Mouse (Mus musculus): ENCODE results near the gene Mgat5. TPM values are rescaled to one million over a fixed set of nuclear protein-coding genes. Genes with fewer than 3 reads are reported as not detected.

Gene Mgat5
- polyA plus RNA-seq, 1 experiment from 2014 or later, result 5.5 TPM

DNA sequence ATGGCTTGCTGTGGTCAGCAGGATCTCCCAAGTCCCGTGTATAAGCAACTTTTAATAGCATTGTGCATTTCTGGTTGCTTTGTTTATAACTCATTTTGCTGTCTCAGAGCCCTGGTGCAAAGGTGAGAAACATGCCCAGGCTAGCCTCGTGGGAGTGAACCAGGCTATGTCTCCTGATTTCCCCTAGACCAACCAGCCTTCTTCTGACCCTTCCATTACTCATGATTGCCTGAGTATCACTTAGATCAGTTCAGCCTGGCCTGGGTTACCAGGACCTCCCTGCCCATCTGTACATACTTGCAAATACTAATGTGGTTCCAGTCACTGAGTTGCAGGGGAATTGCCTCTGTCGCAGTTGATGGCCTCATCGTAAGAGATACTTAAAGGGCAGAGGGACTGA, 14.8 kb downstream of the Mgat5 start:
- no peak for DNase-seq (ENCODE audit: extremely low spot score, low spot score)
- WGBS, result 89% methylated on average over 4 of the region's 4 CpGs
- no peak overlapping the region for H3K27ac ChIP-seq
- 0 out of 2 replicates have a peak, but pooled peaks cover 3% of the 10 kb centered on the region for H3K36me3 ChIP-seq (replicated peaks)
- no peak overlapping the region for H3K4me3 ChIP-seq
- H3K27me3 ChIP-seq (ENCODE audit: poor library complexity, severe bottlenecking), result no peaks in the 10 kb centered on the region
- H3K9me3 ChIP-seq, result peaks cover 3% of the 10 kb centered on the region; the same call in 1 of the 2 replicates
- H3K4me1 ChIP-seq, result peaks cover 21% of the 10 kb centered on the region

DNA sequence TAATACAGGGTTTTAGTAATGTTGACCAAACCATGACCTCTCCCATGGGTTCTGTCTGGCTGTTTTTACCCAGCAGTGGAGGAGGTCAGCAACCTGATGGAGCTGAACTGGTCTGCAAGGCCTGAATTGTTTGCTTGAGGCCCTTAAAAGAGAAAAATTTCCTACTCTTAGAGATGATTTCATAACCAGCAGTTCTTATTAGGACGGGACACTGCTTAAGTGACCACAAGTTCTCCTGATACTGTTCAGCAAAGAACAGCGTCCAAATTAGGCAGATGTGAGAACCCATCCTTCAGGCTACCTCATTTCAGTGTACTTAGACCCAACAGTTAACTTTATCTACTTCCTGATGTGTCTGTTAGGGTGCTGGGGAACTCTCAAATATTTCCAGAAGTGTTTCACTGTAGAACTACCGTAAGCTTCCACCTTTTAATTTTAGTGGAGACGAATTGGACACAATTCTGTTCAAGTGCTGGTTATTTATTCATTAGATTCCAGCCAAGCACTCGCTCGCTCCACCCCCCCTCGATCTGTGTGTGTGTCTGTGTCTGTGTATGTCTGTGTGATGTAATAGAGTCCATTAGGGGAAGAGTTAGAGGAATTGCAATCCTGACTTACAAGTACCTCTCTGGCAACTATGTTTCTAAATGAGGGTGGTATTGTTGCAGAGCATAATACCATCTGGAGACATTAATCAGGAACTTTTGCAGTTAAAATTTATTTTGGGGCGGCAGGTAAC, 17.4 kb downstream of the Mgat5 start:
- no peak for DNase-seq (ENCODE audit: extremely low spot score, low spot score)
- H3K4me1 ChIP-seq, result peaks cover 10% of the 10 kb centered on the region

DNA sequence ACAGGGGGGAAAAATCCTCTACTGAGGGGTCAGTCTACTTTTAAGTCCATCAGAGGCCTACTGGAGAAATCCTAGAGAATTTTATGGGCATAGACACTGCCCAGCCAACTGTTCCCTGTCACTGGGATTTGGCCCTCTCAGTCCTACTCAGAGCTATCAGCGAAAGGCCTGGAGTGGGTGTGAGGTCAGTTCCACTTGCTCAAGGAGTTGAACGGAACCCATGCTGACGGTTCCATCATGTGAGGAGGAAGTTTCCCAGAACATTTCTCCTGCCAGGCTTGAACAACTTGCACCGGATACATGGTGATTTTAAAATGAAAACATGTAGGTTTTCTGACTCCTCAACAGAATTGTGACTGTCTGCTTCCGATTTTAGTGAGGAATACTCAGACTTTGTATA, 20.2 kb downstream of the Mgat5 start:
- 92% methylated on average over 5 of the region's 5 CpGs for WGBS
- Histone ChIP-seq H3K27ac (no peak overlapping the region), H3K9me3 (peaks cover 3% of the 10 kb centered on the region; the same call in 1 of the 2 replicates), H3K27me3 (ENCODE audit: poor library complexity, severe bottlenecking) (no peaks in the 10 kb centered on the region), H3K36me3 (replicated peaks) (0 out of 2 replicates have a peak, but pooled peaks cover 3% of the 10 kb centered on the region), H3K4me1 (no peaks in the 10 kb centered on the region; the same call in 1 of the 2 replicates), H3K4me3 (no peak overlapping the region)
- no peak for DNase-seq (ENCODE audit: extremely low spot score, low spot score)

More for the DNA sequence above, 17.4 kb downstream of the Mgat5 start:
- H3K27me3 ChIP-seq (ENCODE audit: poor library complexity, severe bottlenecking), result no peaks in the 10 kb centered on the region
- H3K4me3 ChIP-seq, result no peak overlapping the region
- no peak overlapping the region for H3K27ac ChIP-seq
- H3K36me3 ChIP-seq (replicated peaks), result 0 out of 2 replicates have a peak, but pooled peaks cover 3% of the 10 kb centered on the region
- peaks cover 3% of the 10 kb centered on the region; the same call in 1 of the 2 replicates for H3K9me3 ChIP-seq
- WGBS, result 95% methylated on average over 8 of the region's 8 CpGs

DNA sequence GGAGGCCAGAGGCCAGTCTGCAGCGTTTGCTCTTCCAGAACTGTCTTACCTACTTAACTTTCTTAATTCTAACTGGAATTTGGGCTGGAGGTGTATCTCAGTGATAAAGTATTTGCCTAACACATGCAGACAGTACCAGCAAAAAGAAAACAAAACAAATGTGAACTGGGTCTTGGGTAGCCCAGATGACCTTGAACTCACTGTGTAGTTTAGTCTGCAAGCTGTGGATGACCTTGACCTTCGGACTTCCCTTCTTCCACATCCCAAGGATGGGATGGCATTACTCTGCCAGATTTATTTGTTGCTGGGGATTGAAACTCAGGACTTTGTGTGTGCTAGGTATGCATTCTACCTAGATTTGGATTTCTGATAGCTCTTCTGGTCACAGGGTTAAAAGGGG, 24.2 kb downstream of the Mgat5 start:
- Histone ChIP-seq H3K4me3 (no peak overlapping the region), H3K27me3 (ENCODE audit: poor library complexity, severe bottlenecking) (no peaks in the 10 kb centered on the region), H3K36me3 (replicated peaks) (no peaks in the 10 kb centered on the region), H3K27ac (no peak overlapping the region), H3K4me1 (peaks cover 20% of the 10 kb centered on the region), H3K9me3 (no peaks in the 10 kb centered on the region)
- WGBS, result 94% methylated on average over 2 of the region's 2 CpGs
- no peak for DNase-seq (ENCODE audit: extremely low spot score, low spot score)

DNA sequence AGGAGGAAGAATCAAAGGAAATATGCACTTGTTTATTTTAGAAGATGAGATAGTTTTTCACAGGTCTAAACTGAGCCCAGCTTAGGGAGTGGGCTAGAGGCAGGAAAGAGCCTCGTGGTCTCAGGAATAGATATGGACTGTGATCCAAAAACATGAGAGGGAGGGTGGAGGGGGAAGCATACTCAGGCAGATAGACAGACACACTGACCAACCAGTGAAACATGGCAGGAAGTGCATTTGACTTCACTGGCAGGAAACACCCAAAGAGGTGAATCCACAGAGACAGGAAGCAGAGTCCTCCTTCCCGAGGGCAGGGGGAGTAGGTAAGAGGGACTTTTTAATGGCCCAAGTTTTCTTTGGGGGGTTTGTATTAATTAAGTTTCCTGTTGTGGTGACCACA, 25.7 kb downstream of the Mgat5 start:
- Histone ChIP-seq H3K9me3 (no peaks in the 10 kb centered on the region), H3K4me1 (peaks cover 28% of the 10 kb centered on the region), H3K4me3 (no peak overlapping the region), H3K27ac (no peak overlapping the region), H3K27me3 (ENCODE audit: poor library complexity, severe bottlenecking) (no peaks in the 10 kb centered on the region), H3K36me3 (replicated peaks) (no peaks in the 10 kb centered on the region)
- no peak for DNase-seq (ENCODE audit: extremely low spot score, low spot score)
- 81% methylated on average over 2 of the region's 2 CpGs for WGBS

DNA sequence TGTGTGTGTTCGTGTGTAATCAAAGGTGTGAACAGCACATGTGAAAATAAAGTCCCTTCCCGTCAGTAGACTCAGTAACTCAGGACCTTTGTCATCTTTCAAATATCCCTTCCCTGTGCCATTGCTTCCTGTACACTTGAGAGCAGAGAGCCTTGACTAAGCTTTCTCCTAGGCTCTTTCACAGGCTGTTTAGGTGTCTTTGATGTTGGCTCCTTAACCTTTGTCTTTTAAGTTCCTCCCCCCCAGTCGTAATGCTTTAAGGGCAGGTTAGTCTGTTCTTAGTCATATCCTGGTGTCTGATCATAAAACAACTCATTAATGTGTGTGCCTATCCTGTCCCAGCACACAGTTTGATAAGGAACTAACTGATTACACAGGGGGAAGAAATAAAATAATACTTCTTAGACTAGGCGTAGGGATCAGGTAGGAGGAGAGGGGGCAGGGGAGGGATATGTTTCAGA, 28.4 kb downstream of the Mgat5 start:
- no peak overlapping the region for H3K4me3 ChIP-seq
- DNase-seq (ENCODE audit: extremely low spot score, low spot score), result no peak
- 81% methylated on average over 4 of the region's 4 CpGs for WGBS
- H3K4me1 ChIP-seq, result peaks cover 33% of the 10 kb centered on the region
- H3K27me3 ChIP-seq (ENCODE audit: poor library complexity, severe bottlenecking), result no peaks in the 10 kb centered on the region
- H3K27ac ChIP-seq, result no peak overlapping the region
- H3K36me3 ChIP-seq (replicated peaks), result no peaks in the 10 kb centered on the region
- H3K9me3 ChIP-seq, result no peaks in the 10 kb centered on the region

DNA sequence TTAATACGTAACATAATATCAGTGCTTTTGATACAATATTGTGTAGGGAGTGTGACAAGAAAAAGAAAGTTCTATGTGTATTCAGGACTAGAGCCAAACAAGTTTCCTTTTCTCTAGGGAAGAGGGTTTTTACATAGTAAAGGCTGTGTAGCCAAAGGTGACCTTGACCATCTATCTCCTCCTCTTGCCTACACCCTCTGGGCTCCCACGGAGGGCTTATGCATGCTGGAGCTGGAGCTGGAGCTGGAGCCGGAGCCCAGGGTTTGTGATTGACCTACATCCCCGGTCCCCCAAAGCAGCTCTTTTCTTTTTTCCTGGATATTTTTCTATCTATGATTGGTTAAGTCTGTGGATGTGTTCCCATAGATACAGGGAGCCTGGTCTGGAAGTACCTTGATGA, 30.3 kb downstream of the Mgat5 start:
- H3K27ac ChIP-seq, result no peak overlapping the region
- H3K36me3 ChIP-seq (replicated peaks), result no peaks in the 10 kb centered on the region
- H3K27me3 ChIP-seq (ENCODE audit: poor library complexity, severe bottlenecking), result no peaks in the 10 kb centered on the region
- no peak overlapping the region for H3K4me3 ChIP-seq
- WGBS, result 90% methylated on average over 4 of the region's 4 CpGs
- peaks cover 48% of the 10 kb centered on the region for H3K4me1 ChIP-seq
- DNase-seq (ENCODE audit: extremely low spot score, low spot score), result no peak
- H3K9me3 ChIP-seq, result no peaks in the 10 kb centered on the region

DNA sequence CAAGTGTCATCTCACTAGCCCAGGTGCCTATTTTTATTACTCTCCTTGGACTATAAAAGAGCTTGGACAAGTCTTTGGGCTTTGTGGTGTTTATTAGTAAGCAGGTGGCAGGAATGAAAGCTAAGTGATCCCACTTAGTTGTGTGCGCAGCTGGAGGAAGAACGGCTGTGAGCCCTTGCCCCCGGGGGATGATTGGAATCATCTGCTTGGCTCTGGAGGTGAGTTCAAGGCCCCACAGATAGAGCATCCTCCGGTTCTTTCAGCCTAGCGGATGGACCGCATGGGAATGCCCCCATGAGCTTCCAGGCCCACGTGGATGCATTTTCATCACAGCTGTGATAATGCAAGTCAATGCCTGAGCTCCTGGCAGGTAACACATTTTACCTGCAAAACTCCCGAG, 31.6 kb downstream of the Mgat5 start:
- Histone ChIP-seq H3K4me1 (peaks cover 50% of the 10 kb centered on the region), H3K9me3 (no peaks in the 10 kb centered on the region), H3K36me3 (replicated peaks) (no peaks in the 10 kb centered on the region), H3K4me3 (no peak overlapping the region), H3K27ac (no peak overlapping the region), H3K27me3 (ENCODE audit: poor library complexity, severe bottlenecking) (no peaks in the 10 kb centered on the region)
- WGBS, result 84% methylated on average over 8 of the region's 8 CpGs
- no peak for DNase-seq (ENCODE audit: extremely low spot score, low spot score)

DNA sequence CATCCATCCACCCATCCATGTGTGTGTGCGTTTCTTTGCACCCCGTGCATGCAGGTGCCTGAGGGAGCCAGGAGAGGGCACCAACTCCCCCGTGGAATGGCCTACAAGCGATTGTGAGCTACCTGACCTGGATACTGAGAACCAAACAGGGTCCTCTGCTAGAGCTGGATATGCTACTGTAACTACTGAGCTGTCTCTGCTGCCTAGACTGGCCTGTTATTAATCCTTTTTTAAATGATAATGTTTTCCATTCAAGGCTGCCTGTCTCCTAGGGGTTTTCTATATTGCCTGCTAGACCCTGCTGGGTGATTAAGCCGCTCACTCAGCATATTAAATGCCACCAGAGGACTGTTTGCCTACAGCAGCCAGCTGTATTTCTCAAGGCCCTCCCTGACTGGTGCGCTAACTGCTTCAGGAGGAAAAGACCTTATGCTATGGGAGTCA, 34.1 kb downstream of the Mgat5 start:
- H3K9me3 ChIP-seq, result no peaks in the 10 kb centered on the region
- H3K4me1 ChIP-seq, result peaks cover 36% of the 10 kb centered on the region
- no peak for DNase-seq (ENCODE audit: extremely low spot score, low spot score)
- no peak overlapping the region for H3K4me3 ChIP-seq
- 45% methylated on average over 6 of the region's 6 CpGs for whole genome bisulfite sequencing
- H3K27ac ChIP-seq, result no peak overlapping the region
- no peaks in the 10 kb centered on the region for H3K27me3 ChIP-seq (ENCODE audit: poor library complexity, severe bottlenecking)
- H3K36me3 ChIP-seq (replicated peaks), result no peaks in the 10 kb centered on the region

DNA sequence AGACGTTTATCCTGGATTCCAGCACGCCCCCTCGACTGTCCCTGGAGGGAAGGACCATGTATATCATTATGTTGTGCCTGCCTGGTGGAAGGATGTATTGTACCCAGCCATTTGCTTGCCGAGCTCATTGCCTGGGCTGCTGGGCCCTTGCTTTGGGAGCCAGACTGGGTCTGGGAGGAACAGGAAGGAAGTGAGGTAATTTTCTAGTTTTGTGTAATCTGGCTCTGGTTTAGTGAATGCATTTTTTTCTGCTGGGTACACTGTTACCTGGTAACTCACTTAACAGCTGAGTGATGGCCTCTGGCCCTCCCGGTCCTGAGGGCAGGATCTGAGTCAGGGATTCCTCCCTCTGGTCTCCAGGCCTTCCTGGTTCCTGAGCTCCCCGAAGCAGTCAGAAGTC, 35.1 kb downstream of the Mgat5 start:
- WGBS, result 34% methylated on average over 6 of the region's 6 CpGs
- H3K36me3 ChIP-seq (replicated peaks), result no peaks in the 10 kb centered on the region
- 0 out of 2 replicates have a peak overlapping the region, but pooled peaks have one; percentile 20 for H3K27ac ChIP-seq
- no peaks in the 10 kb centered on the region for H3K9me3 ChIP-seq
- H3K4me1 ChIP-seq, result peaks cover 27% of the 10 kb centered on the region
- H3K27me3 ChIP-seq (ENCODE audit: poor library complexity, severe bottlenecking), result no peaks in the 10 kb centered on the region
- DNase-seq (ENCODE audit: extremely low spot score, low spot score), result no peak
- H3K4me3 ChIP-seq, result no peak overlapping the region

DNA sequence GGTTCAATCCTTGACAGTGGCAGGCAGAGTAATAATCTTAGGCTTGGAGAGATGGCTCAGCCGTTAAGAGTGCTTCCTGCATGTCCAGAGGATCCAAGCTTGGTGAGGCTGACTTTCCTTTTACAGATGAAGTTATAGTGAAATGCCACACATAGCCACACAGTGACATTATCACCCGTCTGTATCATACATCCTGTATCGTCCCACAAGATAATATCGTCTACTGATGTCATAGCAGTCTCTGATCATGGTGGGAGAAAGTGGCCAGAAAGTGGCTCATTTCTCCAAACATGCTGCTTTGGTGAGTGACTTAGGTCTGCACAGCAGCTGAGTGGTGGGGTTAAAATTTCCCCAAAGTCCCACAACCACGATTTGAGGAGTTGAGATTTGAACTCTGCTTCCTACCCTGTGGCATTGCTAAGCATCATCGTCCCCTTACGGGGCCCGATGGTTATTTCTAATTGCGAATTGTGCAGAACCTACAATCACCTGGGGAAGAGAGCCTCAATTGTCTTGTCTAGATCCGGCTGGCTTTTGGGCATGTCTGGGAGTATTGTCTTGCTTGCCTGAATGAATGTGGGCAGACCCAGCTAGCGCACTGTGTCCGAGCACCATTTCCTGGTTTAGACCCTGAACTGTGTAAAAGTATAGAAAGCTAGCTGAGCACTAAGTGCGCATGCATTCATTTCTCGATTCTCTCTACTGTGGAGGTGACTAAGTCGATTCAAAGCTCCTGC, 37.5 kb downstream of the Mgat5 start:
- DNase-seq (ENCODE audit: extremely low spot score, low spot score), result no peak

DNA sequence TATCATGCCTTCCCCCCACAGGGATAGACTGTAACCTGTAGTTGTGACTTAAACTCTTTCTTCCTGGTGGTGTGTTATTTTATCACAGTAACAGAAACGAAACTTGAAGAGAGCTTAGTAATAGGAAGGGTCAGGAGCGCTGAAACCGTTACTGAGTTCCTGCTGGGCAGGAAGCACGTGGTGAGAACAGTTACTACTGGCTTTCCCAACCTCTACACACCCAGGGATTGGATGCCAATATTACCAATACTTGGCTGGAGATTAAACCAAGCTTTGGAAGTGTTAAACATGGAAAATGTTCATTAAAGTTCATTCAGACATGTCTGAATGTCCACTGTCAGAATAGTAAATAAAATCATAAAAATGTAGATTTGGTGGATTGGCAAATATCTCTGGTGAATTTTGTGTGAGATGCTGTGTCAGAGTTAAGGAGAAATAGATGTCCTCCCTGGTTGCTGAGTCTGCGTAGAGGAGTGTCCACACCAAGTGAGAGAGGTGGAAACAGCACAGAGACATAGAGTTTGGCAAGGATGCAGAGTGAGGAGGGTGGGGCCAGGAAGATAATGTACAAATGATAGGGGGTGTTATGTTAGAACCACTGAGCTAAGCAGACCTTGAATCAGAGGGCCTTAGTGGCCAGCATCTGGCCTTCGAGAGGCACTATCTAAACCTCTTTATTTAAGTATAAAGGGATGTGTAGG, 38.2 kb downstream of the Mgat5 start:
- no peak overlapping the region for H3K4me3 ChIP-seq
- no peak for DNase-seq (ENCODE audit: extremely low spot score, low spot score)
- 77% methylated on average over 6 of the region's 6 CpGs for WGBS

More for the DNA sequence above, 37.5 kb downstream of the Mgat5 start:
- Histone ChIP-seq H3K4me1 (peaks cover 21% of the 10 kb centered on the region), H3K9me3 (no peaks in the 10 kb centered on the region), H3K27ac (no peak overlapping the region), H3K27me3 (ENCODE audit: poor library complexity, severe bottlenecking) (no peaks in the 10 kb centered on the region), H3K36me3 (replicated peaks) (no peaks in the 10 kb centered on the region), H3K4me3 (no peak overlapping the region)
- WGBS, result 90% methylated on average over 15 of the region's 15 CpGs

More for the DNA sequence above, 38.2 kb downstream of the Mgat5 start:
- Histone ChIP-seq H3K27me3 (ENCODE audit: poor library complexity, severe bottlenecking) (no peaks in the 10 kb centered on the region), H3K9me3 (no peaks in the 10 kb centered on the region), H3K36me3 (replicated peaks) (no peaks in the 10 kb centered on the region), H3K27ac (no peak overlapping the region), H3K4me1 (peaks cover 21% of the 10 kb centered on the region)
